Mouse (Mus musculus): ENCODE results near the gene Mr1. TPM values are rescaled to one million over a fixed set of nuclear protein-coding genes. Genes with fewer than 3 reads are reported as not detected.

The Mr1 gene
- total and polyA plus RNA-seq, 3 experiments, result 4.3 to 7.6 (median 7.1) TPM

DNA sequence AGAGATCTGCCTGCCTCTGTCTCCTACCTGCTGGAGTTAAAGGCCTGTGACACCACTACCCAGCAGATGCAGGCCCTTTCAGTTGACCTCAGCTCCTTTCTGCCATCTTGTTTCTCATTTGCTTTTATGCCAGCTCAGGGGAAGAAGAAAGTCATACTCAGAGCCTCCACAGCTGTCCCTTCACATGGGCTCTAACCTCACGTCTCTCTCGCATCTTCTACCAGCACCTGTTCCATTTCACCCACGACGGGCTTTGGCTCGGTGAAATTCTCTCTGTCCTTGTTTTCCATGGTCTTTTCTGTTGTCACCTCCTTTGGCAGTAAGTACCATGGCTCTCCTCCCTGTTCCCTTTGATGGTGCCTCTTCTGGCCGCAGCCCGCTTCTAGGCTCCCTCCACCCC, 56.3 kb downstream of the Mr1 start (continued):
- TF ChIP-seq SMC3 (IDR thresholded peaks at IDR 0.05; ENCODE audit: low read depth, low read length), result no peak
- TF ChIP-seq MXI1 (IDR thresholded peaks at IDR 0.05; ENCODE audit: low read depth, low read length), result no peak
- no peak for TF ChIP-seq RAD21 (IDR thresholded peaks at IDR 0.05; ENCODE audit: low read depth, low read length)
- TF ChIP-seq TBP (conservative IDR thresholded peaks at IDR 0.05; ENCODE audit: low read depth, low read length), result no peak
- TF ChIP-seq RCOR1 (conservative IDR thresholded peaks at IDR 0.05; ENCODE audit: low read depth, low read length), result no peak
- no peak for TF ChIP-seq GABPA (IDR thresholded peaks at IDR 0.05; ENCODE audit: insufficient replicate concordance, low read depth, low read length)
- TF ChIP-seq SIN3A (IDR thresholded peaks at IDR 0.05; ENCODE audit: low read length), result no peak
- TF ChIP-seq JUN (IDR thresholded peaks at IDR 0.05; ENCODE audit: insufficient read depth, low read depth, low read length), result no peak
- TF ChIP-seq CHD1 (IDR thresholded peaks at IDR 0.05; ENCODE audit: low read depth, low read length), result no peak
- TF ChIP-seq KAT2A (IDR thresholded peaks at IDR 0.05; ENCODE audit: insufficient replicate concordance, low read length), result no peak
- TF ChIP-seq MAX (IDR thresholded peaks at IDR 0.05; ENCODE audit: low read length), result no peak; the same call in 1 of the 2 replicates
- TF ChIP-seq HCFC1 (IDR thresholded peaks at IDR 0.05; ENCODE audit: low read depth, low read length), result no peak
- TF ChIP-seq POLR2AphosphoS2 (IDR thresholded peaks at IDR 0.05; ENCODE audit: low read depth, low read length), result no peak

DNA sequence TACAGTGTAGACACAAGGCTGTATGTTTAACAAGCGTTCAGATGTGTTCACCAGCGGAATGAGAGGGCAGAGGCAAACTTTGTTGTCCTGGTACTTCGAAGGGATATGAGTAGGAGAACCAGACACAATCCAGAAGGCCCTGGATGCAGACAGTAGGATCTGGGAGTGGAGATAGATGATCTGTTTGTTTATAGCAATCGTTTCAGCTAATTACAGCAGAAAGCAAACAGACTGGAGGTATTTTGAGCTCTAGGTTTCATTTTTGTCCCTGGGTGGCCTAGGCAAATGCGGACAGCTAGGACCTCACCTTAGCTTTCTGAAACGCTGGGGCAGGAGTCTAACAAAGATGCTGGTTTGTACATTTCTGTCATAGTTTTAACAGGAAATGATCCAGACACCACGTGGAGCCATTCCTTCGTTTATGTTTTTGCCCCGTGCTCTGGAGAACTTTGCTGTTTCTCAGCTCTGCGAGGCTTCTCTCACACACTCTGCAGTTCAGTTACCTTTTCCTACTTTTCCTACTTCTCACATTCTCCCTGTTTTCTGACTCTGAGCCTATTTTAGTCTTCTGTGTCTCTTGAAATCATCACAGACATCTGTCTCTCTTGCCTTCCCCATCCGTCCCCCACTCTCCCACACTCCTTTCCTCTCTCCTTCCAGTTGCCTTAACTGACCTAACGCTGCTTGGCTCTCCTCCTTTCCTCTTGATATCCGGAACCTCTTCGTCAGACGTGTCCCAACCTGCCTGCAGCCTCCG, 57.6 kb downstream of the Mr1 start:
- TF ChIP-seq PAX5 (IDR thresholded peaks at IDR 0.05; ENCODE audit: low read length) (no peak), GABPA (IDR thresholded peaks at IDR 0.05; ENCODE audit: insufficient replicate concordance, low read depth, low read length) (no peak), CHD2 (IDR thresholded peaks at IDR 0.05; ENCODE audit: low read length) (no peak), NELFE (IDR thresholded peaks at IDR 0.05; ENCODE audit: low read depth, low read length) (no peak), IRF4 (IDR thresholded peaks at IDR 0.05; ENCODE audit: low read depth, low read length) (no peak), TCF12 (IDR thresholded peaks at IDR 0.05; ENCODE audit: low read depth, low read length) (no peak), RCOR1 (conservative IDR thresholded peaks at IDR 0.05; ENCODE audit: low read depth, low read length) (no peak), MXI1 (IDR thresholded peaks at IDR 0.05; ENCODE audit: low read depth, low read length) (no peak), ZKSCAN1 (IDR thresholded peaks at IDR 0.05; ENCODE audit: borderline replicate concordance, low read depth, low read length) (no peak), RAD21 (IDR thresholded peaks at IDR 0.05; ENCODE audit: low read depth, low read length) (no peak), UBTF (IDR thresholded peaks at IDR 0.05; ENCODE audit: low read depth, low read length) (no peak), TBP (conservative IDR thresholded peaks at IDR 0.05; ENCODE audit: low read depth, low read length) (no peak), JUND (conservative IDR thresholded peaks at IDR 0.05; ENCODE audit: low read depth, low read length) (no peak), USF1 (IDR thresholded peaks at IDR 0.05; ENCODE audit: low read depth, low read length) (no peak)
- DNase-seq (ENCODE audit: extremely low read depth), result no peak
- H3K27me3 ChIP-seq (replicated peaks), result no peaks in the 10 kb centered on the region
- H3K36me3 ChIP-seq (replicated peaks in 1 of 2; ENCODE audit: control insufficient read depth in 1 of 2, insufficient read depth in 1 of 2, low read length in 1 of 2), result no peaks in the 10 kb centered on the region
- no peak overlapping the region for H3K4me3 ChIP-seq (replicated peaks in 1 of 3; ENCODE audit: low read depth in 2 of 3, low read length in 2 of 3, poor library complexity in 1 of 3)
- no peak overlapping the region for H3K27ac ChIP-seq (ENCODE audit: insufficient read depth, low read depth)
- peaks cover 24 to 75% of the 10 kb centered on the region in 2 experiments for H3K4me1 ChIP-seq (ENCODE audit: control insufficient read depth in 1 of 2, insufficient read depth in 2 of 2)
- H3K9ac ChIP-seq (ENCODE audit: insufficient read depth, low read depth), result no peak overlapping the region
- H3K9me3 ChIP-seq (replicated peaks; ENCODE audit: low read length), result no peaks in the 10 kb centered on the region
- H3K4me2 ChIP-seq (ENCODE audit: insufficient read depth, low read depth, poor library complexity, severe bottlenecking), result no peak overlapping the region
- dilution Hi-C loops (cut with MboI; ENCODE audit: extremely low pct_ligation_motif_present, extremely low pct_unique_long_range_greater_than_20kb, low sequenced_read_pairs) (no loop called here), in situ Hi-C loops (cut with MboI; ENCODE audit: low pct_ligation_motif_present, low pct_unique_long_range_greater_than_20kb, low sequenced_read_pairs) (loop anchor here (5.0 kb wide), 1 partner anchor 37 kb away; no protein-coding TSS in a partner anchor)
- H3K79me2 ChIP-seq (replicated peaks; ENCODE audit: control insufficient read depth, extremely low read depth, insufficient read depth, poor library complexity, severe bottlenecking), result no peaks in the 10 kb centered on the region
